8 mouse cellular contexts compared by ENCODE assay signal in the genomic region with DNA sequence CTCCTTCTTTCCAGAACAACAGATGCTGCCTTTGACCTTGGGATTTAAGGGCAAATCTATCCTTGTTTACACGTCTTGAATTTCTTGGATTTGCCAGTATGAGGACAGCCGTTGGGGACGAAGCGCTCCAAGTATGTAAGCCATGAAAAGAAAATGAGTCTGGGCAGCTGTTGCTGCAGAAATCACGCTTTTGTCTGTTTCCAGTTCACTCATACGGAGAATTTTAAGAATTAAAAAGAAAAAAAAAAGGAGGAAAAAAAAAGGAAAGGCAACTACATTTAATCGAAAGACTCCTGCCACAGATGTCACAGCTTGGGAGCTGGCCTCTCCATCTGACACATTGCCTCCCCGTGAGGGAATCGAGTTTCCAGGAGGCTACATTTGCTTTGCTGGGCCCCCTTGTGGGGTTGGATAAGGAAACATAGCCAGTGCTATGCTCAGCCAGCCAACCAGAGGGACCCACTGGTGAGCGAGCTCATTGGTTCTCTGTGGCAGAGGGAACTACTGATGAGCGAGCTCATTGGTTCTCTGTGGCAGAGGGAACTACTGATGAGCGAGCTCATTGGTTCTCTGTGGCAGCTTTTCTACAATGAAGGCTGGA.
DNase-seq lines count a peak whose midpoint lies in the region; ATAC-seq lines count a peak whose summit lies in the region.

No protein-coding gene starts in this region.

- H3K27ac ChIP-seq in hindbrain, embryonic 16.5 days (ENCODE audit: low read depth, low read length), result peak overlapping the region; percentile 52; the same call in 1 of the 2 replicates

- DNase-seq in adrenal gland, adult 2 months, result peak; percentile 39
- peak; percentile 78 for DNase-seq in gastrocnemius, postnatal 14 days
- DNase-seq in layer of hippocampus, postnatal 36 days, result peak; percentile 65 to 68
- peak; percentile 81 for DNase-seq in lung, postnatal 10 days
- peak; percentile 76 for DNase-seq in right cerebral cortex, adult 18-20 months
- DNase-seq in spleen, adult 18-20 months, result no peak

- peak overlapping the region; percentile 13; the same call in 1 of the 2 replicates for H3K4me2 ChIP-seq in hindbrain, embryonic 16.5 days (ENCODE audit: low read length)

- no peaks in the 10 kb centered on the region for H3K27me3 ChIP-seq in hindbrain, embryonic 16.5 days (replicated peaks; ENCODE audit: control insufficient read depth, insufficient read depth, low read length)

- intact Hi-C loops in gastrocnemius, postnatal 14 days (cut with DNase I; ENCODE audit: low total_unique reads), result loop anchor here (10.0 kb wide), 1 partner anchor 144 kb away; a partner anchor contains a TSS

- peak; percentile 83 for ATAC-seq in common myeloid progenitor, adult 5-6 weeks (replicated peaks; ENCODE audit: low read depth, poor library complexity, severe bottlenecking)
- ATAC-seq in hindbrain, embryonic 16.5 days, result peak; percentile 79

- H3K4me3 ChIP-seq in hindbrain, embryonic 16.5 days (ENCODE audit: low read length), result no peak overlapping the region

- no peaks in the 10 kb centered on the region for H3K9me3 ChIP-seq in hindbrain, embryonic 16.5 days (ENCODE audit: control insufficient read depth, low read length)

- H3K36me3 ChIP-seq in hindbrain, embryonic 16.5 days (ENCODE audit: control insufficient read depth, insufficient read depth, low read length), result no peaks in the 10 kb centered on the region

- WGBS in hindbrain, embryonic 16.5 days, result 35% methylated on average over 12 of the region's 12 CpGs

- peaks cover 6% of the 10 kb centered on the region; the same call in 1 of the 2 replicates for H3K4me1 ChIP-seq in hindbrain, embryonic 16.5 days (ENCODE audit: control insufficient read depth, insufficient read depth, low read depth, low read length)

- no peak overlapping the region for H3K9ac ChIP-seq in hindbrain, embryonic 16.5 days (ENCODE audit: low read depth, low read length)

Comparison
In these comparisons a context has a peak if more than half of its experiments do, and no peak if none do; other contexts are left out.
1. DNase-seq: peak in adrenal gland, adult 2 months (single experiment), gastrocnemius, postnatal 14 days (single experiment), layer of hippocampus, postnatal 36 days (2 of 2), lung, postnatal 10 days (single experiment) and right cerebral cortex, adult 18-20 months (single experiment); none in spleen, adult 18-20 months (0 of 2).